Mouse (Mus musculus) stomach, postnatal 0 days (tissue): ENCODE data around the gene Dact1. TPM values are rescaled to one million over a fixed set of nuclear protein-coding genes. Genes with fewer than 3 reads are reported as not detected.
A peak's percentile ranks its signal among the peaks of the same experiment; 100 is the strongest.

Experiments
- ATAC-seq: fragments of 200-750 bp; cut with Nextera tagmentation; 2 replicates; pipeline ENCODE4 v1.8.0; 2017; ENCODE audit not compliant: low FRiP score, low TSS enrichment
- DNase-seq: peaks from one replicate; pipeline ENCODE4 v3.0.0-alpha.2; 2016; ENCODE audit warnings: low spot score
- H3K27ac ChIP-seq: fragments of 300-500 bp; sonication (generic); replicated peaks from 2 replicates; pipeline ENCODE4 v1.5.1; 2014; ENCODE audit warnings: mild to moderate bottlenecking, control low read depth
- H3K27me3 ChIP-seq: fragments of 300-500 bp; sonication (generic); 2 replicates; pipeline ENCODE4 v1.6.1; 2014; ENCODE audit warnings: low read length; ENCODE audit not compliant: control insufficient read depth, insufficient read depth
- H3K36me3 ChIP-seq: fragments of 300-500 bp; sonication (generic); 2 replicates; pipeline ENCODE4 v1.6.1; 2014; ENCODE audit warnings: low read length, mixed read lengths; ENCODE audit not compliant: control insufficient read depth, insufficient read depth
- H3K4me1 ChIP-seq: fragments of 300-500 bp; sonication (generic); replicated peaks from 2 replicates; pipeline ENCODE4 v1.6.1; 2014; ENCODE audit warnings: antibody characterized with exemption; ENCODE audit not compliant: control insufficient read depth, insufficient read depth
- H3K4me2 ChIP-seq: fragments of 300-500 bp; sonication (generic); replicated peaks from 2 replicates; pipeline ENCODE4 v1.6.1; 2014; ENCODE audit warnings: low read depth, mild to moderate bottlenecking, control low read depth, moderate library complexity
- H3K4me3 ChIP-seq: fragments of 300-500 bp; sonication (generic); 2 replicates; pipeline ENCODE4 v1.5.1; 2014; ENCODE audit warnings: low read depth, low read length, control low read depth
- H3K9ac ChIP-seq: fragments of 300-500 bp; sonication (generic); 2 replicates; pipeline ENCODE4 v1.6.1; 2014; ENCODE audit warnings: mild to moderate bottlenecking, low read length, control low read depth, mixed read lengths
- H3K9me3 ChIP-seq: fragments of 300-500 bp; sonication (generic); 2 replicates; pipeline ENCODE4 v1.6.1; 2016; ENCODE audit warnings: low read length; ENCODE audit not compliant: control insufficient read depth
- CTCF ChIP-seq: IDR thresholded peaks from 2 replicates; pipeline ENCODE4 v1.5.1; 2016; ENCODE audit warnings: antibody characterized with exemption, low read depth, mild to moderate bottlenecking, moderate library complexity
- EP300 ChIP-seq: optimal IDR thresholded peaks from 2 replicates; pipeline ENCODE3; 2016; ENCODE audit warnings: antibody characterized with exemption
- WGBS: fragments of 180-500 bp; shearing (Covaris S2); extraction: QIAGEN DNeasy Blood & Tissue Kit; methylation state at CpG from one replicate; pipeline ENCODE4 v1.1.7; 2014; 5-methylcytosine and 5-hydroxymethylcytosine counted together
- polyA plus RNA-seq: library from polyadenylated mRNA; unstranded; fragments of >200 nt; fragmentation: Nextera tagmentation; extraction: Ambion mirVana; gene quantifications from 2 replicates; pipeline ENCODE4 v1.2.1, GENCODE M21; 2015

The Dact1 gene
- polyA plus RNA-seq, 1 experiment from 2014 or later, result 5.1 TPM

GRCm38 (mm10) chr12:71279521-71280262 is 30.0 kb upstream of the Dact1 start:
- no peaks in the 10 kb centered on the region for H3K4me1 ChIP-seq

GRCm38 (mm10) chr12:71281201-71281768 is 28.4 kb upstream of the Dact1 start:
- no peak for DNase-seq
- H3K4me2 ChIP-seq, result no peak overlapping the region
- no peak overlapping the region for H3K9ac ChIP-seq
- no peaks in the 10 kb centered on the region for H3K27me3 ChIP-seq
- no peak overlapping the region for H3K27ac ChIP-seq
- H3K4me1 ChIP-seq, result no peaks in the 10 kb centered on the region
- H3K36me3 ChIP-seq, result no peaks in the 10 kb centered on the region
- H3K9me3 ChIP-seq, result no peaks in the 10 kb centered on the region
- WGBS, result 80% methylated on average over 12 of the region's 12 CpGs
- TF ChIP-seq EP300 (no peak), CTCF (no peak)
- ATAC-seq, result no peak
- H3K4me3 ChIP-seq, result no peak overlapping the region

More at GRCm38 (mm10) chr12:71279521-71280262, 30.0 kb upstream of the Dact1 start:
- Histone ChIP-seq H3K27ac (no peak overlapping the region), H3K9ac (no peak overlapping the region), H3K36me3 (no peaks in the 10 kb centered on the region), H3K27me3 (no peaks in the 10 kb centered on the region), H3K4me3 (no peak overlapping the region), H3K9me3 (no peaks in the 10 kb centered on the region), H3K4me2 (no peak overlapping the region)
- DNase-seq (no peak), ATAC-seq (no peak)
- TF ChIP-seq EP300 (no peak), CTCF (no peak)
- 80% methylated on average over 12 of the region's 12 CpGs for WGBS

DNA sequence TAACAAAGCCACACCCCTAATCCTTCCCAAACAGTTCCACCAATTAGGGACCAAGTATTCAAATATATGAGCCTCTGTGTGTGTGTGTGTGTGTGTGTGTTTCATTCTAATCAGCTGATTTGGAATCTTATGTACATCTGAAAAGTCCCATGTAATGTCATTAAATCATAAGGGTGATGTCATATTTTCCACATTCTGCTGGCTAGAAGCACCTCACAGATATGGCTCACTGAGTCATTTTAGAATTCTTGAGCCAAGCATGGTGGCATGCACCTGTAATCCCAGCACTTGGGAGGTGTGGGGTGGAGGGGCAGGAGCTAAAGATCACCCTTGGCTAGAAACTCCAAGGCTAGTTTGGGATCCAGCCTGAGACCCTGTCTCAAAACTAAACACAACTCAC is 24.3 kb upstream of the Dact1 start:
- H3K27me3 ChIP-seq, result no peaks in the 10 kb centered on the region
- TF ChIP-seq EP300 (no peak), CTCF (no peak)
- no peak overlapping the region for H3K4me3 ChIP-seq
- no peaks in the 10 kb centered on the region for H3K4me1 ChIP-seq
- no peak overlapping the region for H3K4me2 ChIP-seq
- DNase-seq (no peak), ATAC-seq (no peak)
- H3K36me3 ChIP-seq, result no peaks in the 10 kb centered on the region
- no peaks in the 10 kb centered on the region for H3K9me3 ChIP-seq
- H3K9ac ChIP-seq, result no peak overlapping the region
- H3K27ac ChIP-seq, result no peak overlapping the region

DNA sequence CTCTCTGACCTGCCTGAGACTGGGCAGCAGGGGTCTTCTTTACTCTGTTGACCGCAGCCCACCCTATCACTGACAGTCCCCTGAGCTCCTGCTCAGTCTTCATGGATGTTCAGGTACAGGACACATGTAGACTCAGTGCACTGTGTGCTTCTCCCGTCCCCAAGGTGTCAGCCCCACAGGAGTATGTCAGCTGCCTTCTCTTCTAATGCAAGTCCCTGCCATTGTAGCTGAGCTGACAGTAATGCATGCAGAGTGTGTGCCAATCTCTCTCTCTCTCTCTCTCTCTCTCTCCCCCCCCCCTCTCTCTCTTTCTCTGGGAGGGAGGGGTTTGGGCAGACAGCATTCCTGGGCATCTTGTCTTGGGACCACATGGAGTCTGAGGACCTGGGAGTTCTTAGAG is 19.2 kb upstream of the Dact1 start:
- no peak overlapping the region for H3K27ac ChIP-seq
- H3K4me2 ChIP-seq, result no peak overlapping the region
- no peak overlapping the region for H3K9ac ChIP-seq
- H3K36me3 ChIP-seq, result no peaks in the 10 kb centered on the region
- H3K9me3 ChIP-seq, result no peaks in the 10 kb centered on the region
- DNase-seq, result no peak
- TF ChIP-seq CTCF, result no peak
- TF ChIP-seq EP300, result no peak
- H3K27me3 ChIP-seq, result no peaks in the 10 kb centered on the region
- ATAC-seq, result no peak
- no peak overlapping the region for H3K4me3 ChIP-seq
- 75% methylated on average over 2 of the region's 2 CpGs for WGBS
- no peaks in the 10 kb centered on the region for H3K4me1 ChIP-seq

GRCm38 (mm10) chr12:71293960-71294942 is 15.4 kb upstream of the Dact1 start:
- Histone ChIP-seq H3K27me3 (no peaks in the 10 kb centered on the region), H3K4me1 (no peaks in the 10 kb centered on the region), H3K36me3 (no peaks in the 10 kb centered on the region), H3K9ac (no peak overlapping the region), H3K4me2 (no peak overlapping the region; the same call in 1 of the 2 replicates), H3K9me3 (no peaks in the 10 kb centered on the region), H3K4me3 (no peak overlapping the region; the same call in 1 of the 2 replicates), H3K27ac (no peak overlapping the region)
- ATAC-seq (no peak), DNase-seq (peak; percentile 22)
- 33% methylated on average over 22 of the region's 22 CpGs for WGBS
- TF ChIP-seq CTCF (no peak), EP300 (no peak)
